Mouse (Mus musculus) hindbrain, embryonic 14.5 days (tissue): Measurements from ENCODE around the gene Rbm28. TPM values are rescaled to one million over a fixed set of nuclear protein-coding genes. Genes with fewer than 3 reads are reported as not detected.
A peak's percentile ranks its signal among the peaks of the same experiment; 100 is the strongest.

Source experiments
- ATAC-seq: fragments of 200-750 bp; cut with Nextera tagmentation; 2 replicates; pipeline ENCODE4 v1.8.0; 2017; ENCODE audit warnings: moderate number of reproducible peaks, mild to moderate bottlenecking, moderate TSS enrichment, moderate library complexity; ENCODE audit not compliant: low FRiP score
- DNase-seq: peaks from one replicate; pipeline ENCODE4 v3.0.0-alpha.2; 2015; ENCODE audit warnings: low spot score
- H3K27ac ChIP-seq: fragments of 300-500 bp; sonication (generic); 2 replicates; pipeline ENCODE4 v1.5.1; 2014; ENCODE audit warnings: mild to moderate bottlenecking, moderate library complexity
- H3K27me3 ChIP-seq: fragments of 300-500 bp; sonication (generic); 2 replicates; pipeline ENCODE4 v1.6.1; 2014; ENCODE audit warnings: mild to moderate bottlenecking, low read length, mixed read lengths; ENCODE audit not compliant: control insufficient read depth, insufficient read depth
- H3K36me3 ChIP-seq: fragments of 300-500 bp; sonication (generic); replicated peaks from 2 replicates; pipeline ENCODE4 v1.6.1; 2014; ENCODE audit not compliant: control insufficient read depth, insufficient read depth
- H3K4me1 ChIP-seq: fragments of 300-500 bp; sonication (generic); replicated peaks from 2 replicates; pipeline ENCODE4 v1.6.1; 2014; ENCODE audit warnings: antibody characterized with exemption, low read length, mixed read lengths; ENCODE audit not compliant: control insufficient read depth, insufficient read depth
- H3K4me2 ChIP-seq: fragments of 300-500 bp; sonication (generic); replicated peaks from 2 replicates; pipeline ENCODE4 v1.6.1; 2014; ENCODE audit warnings: mild to moderate bottlenecking, moderate library complexity
- H3K4me3 ChIP-seq: fragments of 300-500 bp; sonication (generic); replicated peaks from 2 replicates; pipeline ENCODE4 v1.5.1; 2014; ENCODE audit warnings: mild to moderate bottlenecking, low read length
- H3K9ac ChIP-seq: fragments of 300-500 bp; sonication (generic); 2 replicates; pipeline ENCODE4 v1.6.1; 2014
- H3K9me3 ChIP-seq: fragments of 300-500 bp; sonication (generic); 2 replicates; pipeline ENCODE4 v1.6.1; 2016; ENCODE audit warnings: low read length; ENCODE audit not compliant: control insufficient read depth
- WGBS: fragments of 180-500 bp; shearing (Covaris S2); extraction: QIAGEN DNeasy Blood & Tissue Kit; methylation state at CpG from one replicate; pipeline ENCODE4 v1.1.7; 2014; 5-methylcytosine and 5-hydroxymethylcytosine counted together
- polyA plus RNA-seq: library from polyadenylated mRNA; unstranded; fragments of >200 nt; fragmentation: Nextera tagmentation; extraction: Ambion mirVana; gene quantifications from 2 replicates; pipeline ENCODE4 v1.2.1, GENCODE M21; 2014

The Rbm28 gene
- polyA plus RNA-seq, 1 experiment from 2014 or later, result 43.0 TPM

GRCm38 (mm10) chr6:29101248-29101864 is 63.5 kb downstream of the Rbm28 start:
- Histone ChIP-seq H3K4me3 (no peak overlapping the region), H3K27me3 (no peaks in the 10 kb centered on the region), H3K9me3 (no peaks in the 10 kb centered on the region), H3K36me3 (no peaks in the 10 kb centered on the region), H3K9ac (no peak overlapping the region), H3K27ac (no peak overlapping the region), H3K4me2 (no peak overlapping the region), H3K4me1 (no peaks in the 10 kb centered on the region)
- DNase-seq (peak; percentile 31), ATAC-seq (no peak)
- WGBS, result 79% methylated on average over 9 of the region's 9 CpGs

- no peak for DNase-seq
- H3K9me3 ChIP-seq, result no peaks in the 10 kb centered on the region
- no peaks in the 10 kb centered on the region for H3K36me3 ChIP-seq
- H3K4me2 ChIP-seq, result no peak overlapping the region
- no peaks in the 10 kb centered on the region for H3K27me3 ChIP-seq
- H3K4me3 ChIP-seq, result no peak overlapping the region
- ATAC-seq, result no peak
- whole genome bisulfite sequencing, result 30% methylated on average over 3 of the region's 3 CpGs
- no peak overlapping the region for H3K27ac ChIP-seq
- no peak overlapping the region for H3K9ac ChIP-seq
- H3K4me1 ChIP-seq, result no peaks in the 10 kb centered on the region
Measured at GRCm38 (mm10) chr6:29100423-29100822, 64.4 kb downstream of the Rbm28 start.

GRCm38 (mm10) chr6:29099536-29100170 is 65.2 kb downstream of the Rbm28 start:
- Histone ChIP-seq H3K4me3 (no peak overlapping the region), H3K4me1 (no peaks in the 10 kb centered on the region), H3K9me3 (no peaks in the 10 kb centered on the region), H3K27ac (no peak overlapping the region), H3K36me3 (no peaks in the 10 kb centered on the region), H3K4me2 (no peak overlapping the region), H3K27me3 (no peaks in the 10 kb centered on the region), H3K9ac (no peak overlapping the region)
- DNase-seq, result no peak
- no peak for ATAC-seq
- WGBS, result 58% methylated on average over 14 of the region's 14 CpGs

GRCm38 (mm10) chr6:29092904-29093303 is 71.9 kb downstream of the Rbm28 start:
- no peak for DNase-seq
- WGBS, result 66% methylated on average over 11 of the region's 11 CpGs
- Histone ChIP-seq H3K9me3 (peaks cover 16% of the 10 kb centered on the region; the same call in 1 of the 2 replicates), H3K4me3 (no peak overlapping the region), H3K27ac (no peak overlapping the region), H3K4me2 (no peak overlapping the region), H3K4me1 (no peaks in the 10 kb centered on the region), H3K9ac (no peak overlapping the region), H3K27me3 (no peaks in the 10 kb centered on the region), H3K36me3 (no peaks in the 10 kb centered on the region)
- no peak for ATAC-seq

GRCm38 (mm10) chr6:29092234-29092633 is 72.6 kb downstream of the Rbm28 start:
- Histone ChIP-seq H3K27me3 (no peaks in the 10 kb centered on the region), H3K9me3 (peaks cover 16% of the 10 kb centered on the region; the same call in 1 of the 2 replicates), H3K4me2 (no peak overlapping the region), H3K9ac (no peak overlapping the region), H3K4me1 (no peaks in the 10 kb centered on the region), H3K27ac (no peak overlapping the region), H3K36me3 (no peaks in the 10 kb centered on the region), H3K4me3 (no peak overlapping the region)
- ATAC-seq, result no peak
- WGBS, result 80% methylated on average over 7 of the region's 7 CpGs
- no peak for DNase-seq

GRCm38 (mm10) chr6:29087921-29088709 is 76.7 kb downstream of the Rbm28 start:
- H3K4me3 ChIP-seq, result no peak overlapping the region
- ATAC-seq, result no peak
- 80% methylated on average over 7 of the region's 7 CpGs for WGBS

GRCm38 (mm10) chr6:29084401-29084800 is 80.4 kb downstream of the Rbm28 start:
- ATAC-seq, result no peak
- H3K36me3 ChIP-seq, result no peaks in the 10 kb centered on the region
- no peak for DNase-seq
- no peak overlapping the region for H3K4me2 ChIP-seq
- H3K4me1 ChIP-seq, result no peaks in the 10 kb centered on the region
- H3K4me3 ChIP-seq, result no peak overlapping the region
- H3K9me3 ChIP-seq, result no peaks in the 10 kb centered on the region
- no peak overlapping the region for H3K27ac ChIP-seq
- no peaks in the 10 kb centered on the region for H3K27me3 ChIP-seq
- H3K9ac ChIP-seq, result no peak overlapping the region
- 80% methylated on average over 7 of the region's 7 CpGs for WGBS

More at GRCm38 (mm10) chr6:29087921-29088709, 76.7 kb downstream of the Rbm28 start:
- H3K27ac ChIP-seq, result no peak overlapping the region
- no peak overlapping the region for H3K9ac ChIP-seq
- peaks cover 15% of the 10 kb centered on the region; the same call in 1 of the 2 replicates for H3K9me3 ChIP-seq
- H3K4me2 ChIP-seq, result no peak overlapping the region
- DNase-seq, result no peak
- no peaks in the 10 kb centered on the region for H3K4me1 ChIP-seq
- no peaks in the 10 kb centered on the region for H3K36me3 ChIP-seq
- no peaks in the 10 kb centered on the region for H3K27me3 ChIP-seq

GRCm38 (mm10) chr6:29082776-29083354 is 81.9 kb downstream of the Rbm28 start:
- Histone ChIP-seq H3K27ac (no peak overlapping the region), H3K27me3 (no peaks in the 10 kb centered on the region), H3K4me3 (no peak overlapping the region), H3K9ac (no peak overlapping the region), H3K4me1 (no peaks in the 10 kb centered on the region), H3K36me3 (no peaks in the 10 kb centered on the region), H3K9me3 (no peaks in the 10 kb centered on the region), H3K4me2 (no peak overlapping the region)
- no peak for DNase-seq
- 39% methylated on average over 9 of the region's 9 CpGs for WGBS
- no peak for ATAC-seq

GRCm38 (mm10) chr6:29081826-29082363 is 82.9 kb downstream of the Rbm28 start:
- ATAC-seq (no peak), DNase-seq (no peak)
- H3K4me1 ChIP-seq, result no peaks in the 10 kb centered on the region
- no peak overlapping the region for H3K4me3 ChIP-seq
- no peaks in the 10 kb centered on the region for H3K36me3 ChIP-seq
- H3K4me2 ChIP-seq, result no peak overlapping the region
- no peaks in the 10 kb centered on the region for H3K9me3 ChIP-seq
- 81% methylated on average over 10 of the region's 10 CpGs for WGBS
- no peaks in the 10 kb centered on the region for H3K27me3 ChIP-seq
- H3K27ac ChIP-seq, result no peak overlapping the region
- no peak overlapping the region for H3K9ac ChIP-seq
